Mouse (Mus musculus): ENCODE measurements around the gene Zfp704. TPM values are rescaled to one million over a fixed set of nuclear protein-coding genes. Genes with fewer than 3 reads are reported as not detected.

Gene Zfp704
- polyA plus RNA-seq, 1 experiment from 2014 or later = 12.0 TPM

GRCm38 (mm10) chr3:9455351-9455750, 154.5 kb downstream of the Zfp704 start:
- WGBS = 91% methylated on average over 5 of the region's 5 CpGs
- H3K27me3 ChIP-seq = no peaks in the 10 kb centered on the region
- H3K9ac ChIP-seq (replicated peaks) = no peak overlapping the region
- H3K9me3 ChIP-seq = no peaks in the 10 kb centered on the region
- no peak overlapping the region for H3K4me3 ChIP-seq (replicated peaks)
- H3K36me3 ChIP-seq = peaks cover 11% of the 10 kb centered on the region; the same call in 1 of the 2 replicates
- no peaks in the 10 kb centered on the region for H3K4me1 ChIP-seq (replicated peaks)
- H3K4me2 ChIP-seq = no peak overlapping the region
- no peak for ATAC-seq (ENCODE audit: insufficient number of reproducible peaks, insufficient read depth, low FRiP score, low TSS enrichment, low read depth)
- no peak overlapping the region for H3K27ac ChIP-seq

GRCm38 (mm10) chr3:9454556-9455330, 155.1 kb downstream of the Zfp704 start:
- no peaks in the 10 kb centered on the region for H3K9me3 ChIP-seq
- H3K27ac ChIP-seq = no peak overlapping the region
- peaks cover 7% of the 10 kb centered on the region; the same call in 1 of the 2 replicates for H3K36me3 ChIP-seq
- H3K4me3 ChIP-seq (replicated peaks) = no peak overlapping the region
- H3K27me3 ChIP-seq = no peaks in the 10 kb centered on the region
- no peak for ATAC-seq (ENCODE audit: insufficient number of reproducible peaks, insufficient read depth, low FRiP score, low TSS enrichment, low read depth)
- 92% methylated on average over 8 of the region's 8 CpGs for WGBS
- H3K4me1 ChIP-seq (replicated peaks) = no peaks in the 10 kb centered on the region
- no peak overlapping the region for H3K4me2 ChIP-seq
- H3K9ac ChIP-seq (replicated peaks) = no peak overlapping the region

GRCm38 (mm10) chr3:9450521-9450920, 159.4 kb downstream of the Zfp704 start:
- WGBS = 94% methylated on average over 12 of the region's 12 CpGs
- ATAC-seq (ENCODE audit: insufficient number of reproducible peaks, insufficient read depth, low FRiP score, low TSS enrichment, low read depth) = no peak
- H3K4me1 ChIP-seq (replicated peaks) = no peaks in the 10 kb centered on the region

GRCm38 (mm10) chr3:9449261-9450007, 160.5 kb downstream of the Zfp704 start:
- ATAC-seq (ENCODE audit: insufficient number of reproducible peaks, insufficient read depth, low FRiP score, low TSS enrichment, low read depth) = no peak
- Histone ChIP-seq H3K9ac (replicated peaks) (no peak overlapping the region), H3K27ac (no peak overlapping the region), H3K36me3 (peaks cover 37% of the 10 kb centered on the region), H3K4me2 (no peak overlapping the region), H3K27me3 (no peaks in the 10 kb centered on the region), H3K4me1 (replicated peaks) (no peaks in the 10 kb centered on the region), H3K4me3 (replicated peaks) (no peak overlapping the region), H3K9me3 (peaks cover 6% of the 10 kb centered on the region; the same call in 1 of the 2 replicates)
- 80% methylated on average over 7 of the region's 7 CpGs for WGBS

More at GRCm38 (mm10) chr3:9450521-9450920, 159.4 kb downstream of the Zfp704 start:
- H3K4me3 ChIP-seq (replicated peaks) = no peak overlapping the region
- peaks cover 40% of the 10 kb centered on the region for H3K36me3 ChIP-seq
- no peak overlapping the region for H3K9ac ChIP-seq (replicated peaks)
- H3K27ac ChIP-seq = no peak overlapping the region
- H3K4me2 ChIP-seq = no peak overlapping the region
- H3K27me3 ChIP-seq = no peaks in the 10 kb centered on the region
- H3K9me3 ChIP-seq = peaks cover 6% of the 10 kb centered on the region; the same call in 1 of the 2 replicates

- Histone ChIP-seq H3K4me3 (replicated peaks) (no peak overlapping the region), H3K27ac (no peak overlapping the region), H3K9ac (replicated peaks) (no peak overlapping the region), H3K9me3 (peaks cover 6% of the 10 kb centered on the region; the same call in 1 of the 2 replicates), H3K27me3 (no peaks in the 10 kb centered on the region), H3K36me3 (peaks cover 42% of the 10 kb centered on the region), H3K4me2 (no peak overlapping the region), H3K4me1 (replicated peaks) (no peaks in the 10 kb centered on the region)
- 92% methylated on average over 5 of the region's 5 CpGs for WGBS
- no peak for ATAC-seq (ENCODE audit: insufficient number of reproducible peaks, insufficient read depth, low FRiP score, low TSS enrichment, low read depth)
Observed at GRCm38 (mm10) chr3:9448541-9448940, 161.3 kb downstream of the Zfp704 start.

GRCm38 (mm10) chr3:9444558-9444957, 165.3 kb downstream of the Zfp704 start:
- 57% methylated on average over 5 of the region's 5 CpGs for WGBS
- no peak for ATAC-seq (ENCODE audit: insufficient number of reproducible peaks, insufficient read depth, low FRiP score, low TSS enrichment, low read depth)
- H3K27ac ChIP-seq = no peak overlapping the region
- peaks cover 6% of the 10 kb centered on the region; the same call in 1 of the 2 replicates for H3K9me3 ChIP-seq
- H3K9ac ChIP-seq (replicated peaks) = no peak overlapping the region
- no peaks in the 10 kb centered on the region for H3K4me1 ChIP-seq (replicated peaks)
- peaks cover 58% of the 10 kb centered on the region for H3K36me3 ChIP-seq
- H3K27me3 ChIP-seq = no peaks in the 10 kb centered on the region
- no peak overlapping the region for H3K4me3 ChIP-seq (replicated peaks)
- no peak overlapping the region for H3K4me2 ChIP-seq

GRCm38 (mm10) chr3:9443981-9444380, 165.9 kb downstream of the Zfp704 start:
- Histone ChIP-seq H3K4me2 (no peak overlapping the region), H3K36me3 (peaks cover 60% of the 10 kb centered on the region), H3K9me3 (peaks cover 6% of the 10 kb centered on the region; the same call in 1 of the 2 replicates), H3K27me3 (no peaks in the 10 kb centered on the region), H3K4me1 (replicated peaks) (no peaks in the 10 kb centered on the region), H3K27ac (no peak overlapping the region), H3K9ac (replicated peaks) (no peak overlapping the region), H3K4me3 (replicated peaks) (no peak overlapping the region)
- no peak for ATAC-seq (ENCODE audit: insufficient number of reproducible peaks, insufficient read depth, low FRiP score, low TSS enrichment, low read depth)
- 91% methylated on average over 7 of the region's 7 CpGs for WGBS

- Histone ChIP-seq H3K36me3 (peaks cover 60% of the 10 kb centered on the region), H3K27me3 (no peaks in the 10 kb centered on the region), H3K9ac (replicated peaks) (no peak overlapping the region), H3K4me2 (no peak overlapping the region), H3K4me1 (replicated peaks) (no peaks in the 10 kb centered on the region), H3K9me3 (peaks cover 2% of the 10 kb centered on the region; the same call in 1 of the 2 replicates), H3K4me3 (replicated peaks) (no peak overlapping the region), H3K27ac (no peak overlapping the region)
- ATAC-seq (ENCODE audit: insufficient number of reproducible peaks, insufficient read depth, low FRiP score, low TSS enrichment, low read depth) = no peak
- 78% methylated on average over 2 of the region's 2 CpGs for WGBS
Observed at GRCm38 (mm10) chr3:9443476-9443875, 166.4 kb downstream of the Zfp704 start.

- Histone ChIP-seq H3K9me3 (no peaks in the 10 kb centered on the region), H3K4me3 (replicated peaks) (no peak overlapping the region), H3K27ac (no peak overlapping the region), H3K4me2 (no peak overlapping the region), H3K4me1 (replicated peaks) (no peaks in the 10 kb centered on the region), H3K27me3 (no peaks in the 10 kb centered on the region), H3K9ac (replicated peaks) (no peak overlapping the region), H3K36me3 (peaks cover 63% of the 10 kb centered on the region)
- no peak for ATAC-seq (ENCODE audit: insufficient number of reproducible peaks, insufficient read depth, low FRiP score, low TSS enrichment, low read depth)
- 91% methylated on average over 27 of the region's 27 CpGs for WGBS
Observed at GRCm38 (mm10) chr3:9441566-9442540, 168.0 kb downstream of the Zfp704 start.

- WGBS = 74% methylated on average over 6 of the region's 6 CpGs
Observed at GRCm38 (mm10) chr3:9440466-9440865, 169.4 kb downstream of the Zfp704 start.

More at GRCm38 (mm10) chr3:9440466-9440865, 169.4 kb downstream of the Zfp704 start:
- Histone ChIP-seq H3K4me1 (replicated peaks) (no peaks in the 10 kb centered on the region), H3K27ac (no peak overlapping the region), H3K27me3 (no peaks in the 10 kb centered on the region), H3K4me3 (replicated peaks) (no peak overlapping the region), H3K36me3 (peaks cover 63% of the 10 kb centered on the region), H3K4me2 (no peak overlapping the region), H3K9me3 (no peaks in the 10 kb centered on the region), H3K9ac (replicated peaks) (no peak overlapping the region)
- ATAC-seq (ENCODE audit: insufficient number of reproducible peaks, insufficient read depth, low FRiP score, low TSS enrichment, low read depth) = no peak

All from limb, embryonic 12.5 days (tissue).